Mouse (Mus musculus) lung, adult 2 months (tissue): Measurements from ENCODE around the gene Col16a1.

ENCODE experiments used
- CTCF ChIP-seq: fragments of 200-500 bp; IDR thresholded peaks from 2 replicates; pipeline ENCODE4 v1.5.1; 2011; ENCODE audit warnings: mild to moderate bottlenecking, low read length, control low read depth; ENCODE audit not compliant: insufficient read depth
- POLR2A ChIP-seq: fragments of 200-500 bp; IDR thresholded peaks from 2 replicates; pipeline ENCODE4 v1.6.1; 2011; ENCODE audit warnings: low read depth, mild to moderate bottlenecking, control low read depth, low read length, borderline replicate concordance; ENCODE audit errors: extremely low read depth

- TF ChIP-seq POLR2A, result no peak
- TF ChIP-seq CTCF, result no peak
Observed at GRCm38 (mm10) chr4:130056011-130056322, 8.3 kb downstream of the Col16a1 start.
